Mouse (Mus musculus): ENCODE results near the gene Zxdc. TPM values are rescaled to one million over a fixed set of nuclear protein-coding genes. Genes with fewer than 3 reads are reported as not detected.

Gene Zxdc
- polyA plus RNA-seq, 1 experiment, result 22.9 TPM

DNA sequence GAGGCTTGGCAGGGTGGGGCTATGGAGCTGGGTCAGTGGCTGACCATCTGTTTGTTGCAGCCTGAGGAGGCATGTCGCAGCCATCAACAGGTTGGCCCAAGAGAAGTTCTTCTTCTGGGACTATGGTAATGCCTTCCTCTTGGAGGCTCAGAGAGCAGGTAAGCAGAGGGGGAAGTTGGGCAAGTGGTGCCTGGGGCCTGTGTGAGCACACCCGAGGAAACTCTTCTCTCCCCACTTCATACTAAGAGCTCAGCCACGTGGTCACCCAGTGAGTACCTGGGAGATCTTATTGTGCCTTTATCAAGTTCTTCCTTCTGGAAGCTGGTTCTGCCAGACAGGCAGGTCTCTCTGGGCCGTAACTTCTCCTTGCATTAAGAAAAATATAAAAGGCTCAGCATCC, 22.1 kb upstream of the Zxdc start:
- DNase-seq (ENCODE audit: low read depth), result no peak
- TF ChIP-seq POLR2A (IDR thresholded peaks at IDR 0.05; ENCODE audit: borderline replicate concordance, extremely low read depth, insufficient read depth, insufficient read length, poor library complexity, severe bottlenecking), result no peak
- TF ChIP-seq CTCF (IDR thresholded peaks at IDR 0.05; ENCODE audit: borderline replicate concordance, extremely low read depth, insufficient read depth, insufficient read length), result no peak

- no peak for DNase-seq (ENCODE audit: low read depth)
- TF ChIP-seq CTCF (IDR thresholded peaks at IDR 0.05; ENCODE audit: borderline replicate concordance, extremely low read depth, insufficient read depth, insufficient read length), result no peak
These were observed 20.8 kb upstream of the Zxdc start for GRCm38 (mm10) chr6:90348500-90348899.

GRCm38 (mm10) chr6:90350011-90350410, 19.3 kb upstream of the Zxdc start:
- no peak for TF ChIP-seq POLR2A (IDR thresholded peaks at IDR 0.05; ENCODE audit: borderline replicate concordance, extremely low read depth, insufficient read depth, insufficient read length, poor library complexity, severe bottlenecking)
- no peak for TF ChIP-seq CTCF (IDR thresholded peaks at IDR 0.05; ENCODE audit: borderline replicate concordance, extremely low read depth, insufficient read depth, insufficient read length)
- DNase-seq (ENCODE audit: low read depth), result no peak

GRCm38 (mm10) chr6:90358142-90358541, 11.2 kb upstream of the Zxdc start:
- TF ChIP-seq POLR2A (IDR thresholded peaks at IDR 0.05; ENCODE audit: borderline replicate concordance, extremely low read depth, insufficient read depth, insufficient read length, poor library complexity, severe bottlenecking), result no peak
- no peak for TF ChIP-seq CTCF (IDR thresholded peaks at IDR 0.05; ENCODE audit: borderline replicate concordance, extremely low read depth, insufficient read depth, insufficient read length)
- no peak for DNase-seq (ENCODE audit: low read depth)

DNA sequence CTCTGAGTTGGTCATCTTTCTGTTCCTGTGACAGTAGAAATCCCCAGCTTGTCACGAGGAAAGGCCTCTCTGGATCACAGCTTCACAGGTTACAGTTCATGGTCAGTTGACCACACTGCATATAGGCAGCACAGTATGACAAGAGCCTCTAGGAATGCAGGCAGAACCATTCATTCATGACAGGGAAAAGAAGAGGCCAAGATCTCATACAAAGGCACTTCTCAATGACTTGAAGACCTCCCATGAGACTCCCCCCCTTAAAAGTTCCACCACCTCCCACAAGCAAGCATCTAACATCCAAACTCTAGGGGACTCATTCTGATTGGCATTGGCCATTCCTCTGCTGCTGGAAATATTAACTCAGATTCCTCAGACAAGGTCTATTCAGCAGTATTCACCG, 9.8 kb upstream of the Zxdc start:
- TF ChIP-seq CTCF (IDR thresholded peaks at IDR 0.05; ENCODE audit: borderline replicate concordance, extremely low read depth, insufficient read depth, insufficient read length) (no peak), POLR2A (IDR thresholded peaks at IDR 0.05; ENCODE audit: borderline replicate concordance, extremely low read depth, insufficient read depth, insufficient read length, poor library complexity, severe bottlenecking) (no peak)
- DNase-seq (ENCODE audit: low read depth), result peak; percentile 6

DNA sequence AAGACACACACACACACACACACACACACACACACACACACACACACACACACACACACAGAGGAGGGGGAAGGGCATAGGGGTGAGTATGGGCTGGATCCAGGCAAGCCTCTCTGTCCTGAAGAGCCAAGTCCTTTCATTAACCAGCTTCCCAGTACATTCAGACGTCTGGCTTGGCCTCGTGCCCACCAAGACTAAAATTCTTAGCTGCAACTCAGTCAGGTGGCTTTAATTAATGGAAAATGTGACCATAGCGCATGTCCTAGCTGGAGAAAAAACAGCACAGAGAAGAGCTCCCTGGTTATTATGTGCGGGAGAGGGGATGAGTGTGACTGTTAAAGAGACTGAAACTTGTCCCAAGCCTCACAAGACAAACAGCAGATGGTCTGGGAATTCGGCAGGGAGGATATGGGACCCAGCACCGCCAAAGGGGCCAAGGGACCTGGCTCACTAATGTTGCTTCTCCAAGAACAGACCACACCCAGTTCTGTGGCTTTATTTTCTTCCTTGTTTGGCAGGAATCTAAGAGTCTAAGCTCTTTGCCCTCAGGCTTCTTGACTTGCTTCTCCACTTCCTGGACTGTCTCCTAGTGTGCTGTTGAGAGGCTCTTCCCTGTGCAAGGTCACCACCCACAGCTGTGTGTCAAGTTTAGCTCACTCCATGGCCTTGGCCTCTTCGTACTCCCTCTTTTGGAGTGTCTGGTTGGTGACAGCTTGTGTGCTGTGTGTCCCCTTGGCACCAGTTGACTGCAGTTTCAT, 9.1 kb upstream of the Zxdc start:
- peak; percentile 91 for DNase-seq (ENCODE audit: low read depth)
- TF ChIP-seq POLR2A (IDR thresholded peaks at IDR 0.05; ENCODE audit: borderline replicate concordance, extremely low read depth, insufficient read depth, insufficient read length, poor library complexity, severe bottlenecking), result no peak
- TF ChIP-seq CTCF (IDR thresholded peaks at IDR 0.05; ENCODE audit: borderline replicate concordance, extremely low read depth, insufficient read depth, insufficient read length), result no peak

DNA sequence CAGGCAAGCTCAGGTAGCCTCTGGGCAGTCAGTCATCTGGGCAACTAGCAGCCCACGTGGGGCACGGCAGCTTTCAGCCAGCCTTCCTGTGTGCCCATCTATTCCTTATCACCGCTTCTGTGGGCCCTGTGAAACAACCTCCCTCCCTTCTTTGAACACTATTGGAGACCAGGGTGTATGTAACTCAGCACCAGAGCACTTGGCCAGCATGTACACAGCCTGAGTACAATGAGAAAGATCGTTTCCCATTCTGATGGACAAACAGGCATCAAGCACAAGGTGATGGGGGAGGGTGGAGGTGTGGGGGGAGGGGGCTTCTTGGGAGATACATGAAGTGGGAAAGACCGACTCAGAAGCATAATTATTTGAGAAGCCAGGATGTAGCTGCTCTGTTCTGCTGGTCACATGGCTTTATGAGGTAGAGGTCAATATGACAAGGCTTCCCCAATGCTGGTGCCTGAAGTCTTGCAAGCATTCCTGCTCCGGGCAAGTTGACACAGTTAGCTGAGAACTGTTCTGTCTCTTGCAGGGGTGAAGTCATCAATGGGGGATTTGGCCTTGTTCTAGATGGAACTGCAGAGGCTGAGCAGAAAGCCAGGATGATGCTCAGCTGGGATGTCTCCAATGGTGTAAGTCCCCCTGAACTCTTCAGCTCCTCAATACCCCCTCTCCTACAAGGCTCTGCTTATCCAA, 8.2 kb upstream of the Zxdc start:
- no peak for DNase-seq (ENCODE audit: low read depth)

DNA sequence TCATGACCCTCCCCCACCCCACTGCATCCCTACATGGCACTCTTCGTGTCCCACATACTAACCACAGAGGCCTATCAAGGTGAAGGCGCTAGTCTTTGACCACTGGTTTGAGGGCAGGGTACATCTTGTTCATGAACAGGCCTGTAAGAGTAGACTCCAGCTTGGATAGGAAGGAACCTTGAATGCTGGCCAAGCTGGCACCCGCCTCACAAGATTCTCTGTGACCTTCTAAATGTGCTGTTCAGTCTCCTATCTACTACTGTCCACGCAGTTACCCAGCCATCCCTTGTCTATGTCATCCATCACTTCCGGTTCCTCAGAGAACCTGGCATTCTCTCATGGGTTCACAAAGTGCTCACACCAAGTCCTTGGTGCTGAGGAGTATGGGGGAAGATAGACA, 6.0 kb upstream of the Zxdc start:
- DNase-seq (ENCODE audit: low read depth), result no peak
- TF ChIP-seq CTCF (IDR thresholded peaks at IDR 0.05; ENCODE audit: borderline replicate concordance, extremely low read depth, insufficient read depth, insufficient read length) (no peak), POLR2A (IDR thresholded peaks at IDR 0.05; ENCODE audit: borderline replicate concordance, extremely low read depth, insufficient read depth, insufficient read length, poor library complexity, severe bottlenecking) (no peak)

More for the DNA sequence above, 8.2 kb upstream of the Zxdc start:
- TF ChIP-seq POLR2A (IDR thresholded peaks at IDR 0.05; ENCODE audit: borderline replicate concordance, extremely low read depth, insufficient read depth, insufficient read length, poor library complexity, severe bottlenecking) (no peak), CTCF (IDR thresholded peaks at IDR 0.05; ENCODE audit: borderline replicate concordance, extremely low read depth, insufficient read depth, insufficient read length) (no peak)

GRCm38 (mm10) chr6:90369725-90370553, 647 bp downstream of the Zxdc start:
- peak; percentile 64 for DNase-seq (ENCODE audit: low read depth)
- TF ChIP-seq POLR2A (IDR thresholded peaks at IDR 0.05; ENCODE audit: borderline replicate concordance, extremely low read depth, insufficient read depth, insufficient read length, poor library complexity, severe bottlenecking) (no peak), CTCF (IDR thresholded peaks at IDR 0.05; ENCODE audit: borderline replicate concordance, extremely low read depth, insufficient read depth, insufficient read length) (no peak)

DNA sequence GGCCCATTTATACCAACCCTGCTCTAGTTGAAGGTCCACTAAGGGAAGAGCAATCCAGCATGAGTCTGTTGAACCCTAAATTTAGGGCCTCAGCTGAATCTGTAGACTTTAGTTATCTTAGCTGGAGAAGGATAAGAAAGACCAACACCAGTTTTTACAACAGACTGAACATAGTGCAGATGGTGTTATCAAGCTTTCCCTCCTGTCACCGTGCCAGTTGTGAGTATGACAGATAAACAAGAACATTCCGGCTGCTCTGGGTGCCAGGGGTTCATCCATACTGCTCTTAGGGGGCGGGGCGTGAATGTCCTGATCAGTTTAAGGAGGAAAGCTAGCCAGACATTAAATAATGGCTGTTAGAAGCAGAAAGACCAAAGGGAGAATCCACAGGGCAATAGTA, 5.4 kb downstream of the Zxdc start:
- TF ChIP-seq CTCF (IDR thresholded peaks at IDR 0.05; ENCODE audit: borderline replicate concordance, extremely low read depth, insufficient read depth, insufficient read length) (no peak), POLR2A (IDR thresholded peaks at IDR 0.05; ENCODE audit: borderline replicate concordance, extremely low read depth, insufficient read depth, insufficient read length, poor library complexity, severe bottlenecking) (no peak)
- no peak for DNase-seq (ENCODE audit: low read depth)

GRCm38 (mm10) chr6:90377708-90378107, 8.4 kb downstream of the Zxdc start:
- DNase-seq (ENCODE audit: low read depth), result no peak
- TF ChIP-seq POLR2A (IDR thresholded peaks at IDR 0.05; ENCODE audit: borderline replicate concordance, extremely low read depth, insufficient read depth, insufficient read length, poor library complexity, severe bottlenecking), result no peak
- TF ChIP-seq CTCF (IDR thresholded peaks at IDR 0.05; ENCODE audit: borderline replicate concordance, extremely low read depth, insufficient read depth, insufficient read length), result no peak
